Mouse (Mus musculus): ENCODE results near the gene Dxo.
"Not testable (repeated sequence)": the region's sequence is repeated elsewhere in the genome, so short reads cannot be mapped to it uniquely, and the experiment has no call there.

DNA sequence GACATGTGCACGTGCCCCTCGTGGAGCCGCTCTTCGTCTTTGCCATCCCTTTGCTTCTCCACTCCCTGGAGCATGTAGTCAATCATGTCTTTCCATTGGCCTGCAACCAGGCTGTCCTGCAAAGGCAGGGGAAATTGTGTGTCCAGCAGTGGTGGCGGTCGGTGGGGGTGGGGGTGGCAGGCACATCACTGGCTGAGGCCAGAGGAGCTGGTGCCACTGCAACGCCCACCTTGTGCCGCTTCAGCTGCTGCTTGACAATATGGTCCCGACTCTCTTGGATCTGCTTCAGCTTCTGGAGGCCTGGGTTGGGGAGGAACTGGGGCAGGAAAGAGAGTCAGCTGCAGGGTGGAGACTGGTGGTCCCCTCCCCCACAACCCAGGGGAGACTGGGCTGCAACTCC lies 34.1 kb upstream of the Dxo start:
- TF ChIP-seq ZNF384 (IDR thresholded peaks at IDR 0.05; ENCODE audit: low read depth, low read length); ZC3H11A (IDR thresholded peaks at IDR 0.05; ENCODE audit: borderline replicate concordance, low read depth, low read length); CHD2 (IDR thresholded peaks at IDR 0.05; ENCODE audit: low read depth, low read length): not testable (repeated sequence)

Data from ES-E14 (cell line).